21 mouse cellular contexts compared by ENCODE assay signal in genomic region chr9:120568917-120569316, GRCm38 (mm10). TPM values are rescaled to one million over a fixed set of nuclear protein-coding genes. Genes with fewer than 3 reads are reported as not detected.
DNase-seq lines count a peak whose midpoint lies in the region; ATAC-seq and TF ChIP-seq lines count a peak whose summit lies in the region.
"Had no signal": no experiment of that assay in that cellular context is flagged by ENCODE, and none has a peak within 500 bp of the region (broad histone marks: within the 10 kb centered on the region; RNA-seq: fewer than 3 reads in every experiment).

No protein-coding gene starts in this region.

- no peak for DNase-seq in heart, postnatal 36 days
- DNase-seq in MEL (ENCODE audit: low read depth, low spot score), result peak; percentile 84
- peak; percentile 41 for DNase-seq in induced T-regulatory cell, adult 2 months (ENCODE audit: low read depth)
- DNase-seq in liver, postnatal 0 days, result peak; percentile 35
- DNase-seq in lung, adult 2 months, result no peak
- no peak for DNase-seq in ovary, postnatal 14 days (ENCODE audit: low spot score)
- DNase-seq in kidney, postnatal 10 days, result no peak
- DNase-seq: cerebellum, adult 9-11 months; kidney, adult 2 months; kidney, postnatal 25 days; right cerebral cortex, postnatal 4 days; thymus, adult 18-20 months had no signal

- WGBS in heart, embryonic 11.5 days (ENCODE audit: insufficient replicate concordance), result 42% methylated on average over 2 of the region's 2 CpGs
- 50% methylated on average over 2 of the region's 2 CpGs for WGBS in liver, postnatal 0 days (ENCODE audit: insufficient replicate concordance)
- 48% methylated on average over 2 of the region's 2 CpGs for WGBS in lung, adult 2 months

- H3K36me3 ChIP-seq in heart, embryonic 11.5 days (ENCODE audit: control insufficient read depth, insufficient read depth, low read length), result 0 out of 2 replicates have a peak, but pooled peaks cover 5% of the 10 kb centered on the region
- H3K36me3 ChIP-seq in MEL (ENCODE audit: control insufficient read depth in 1 of 2, insufficient read depth in 2 of 2, low read length in 2 of 2), result peaks cover 3 to 17% of the 10 kb centered on the region in 2 experiments
- peaks cover 13% of the 10 kb centered on the region for H3K36me3 ChIP-seq in liver, postnatal 0 days (replicated peaks; ENCODE audit: insufficient read depth, low read length)

- intact Hi-C loops in heart, postnatal 36 days (cut with DNase I), result loop anchor here (5.0 kb wide), 1 partner anchor 137 kb away; no protein-coding TSS in a partner anchor

- no peak overlapping the region for H3K9ac ChIP-seq in heart, embryonic 11.5 days (ENCODE audit: low read depth, low read length)
- H3K9ac ChIP-seq in MEL (ENCODE audit: control insufficient read depth, low read depth, low read length, poor library complexity, severe bottlenecking), result no peak overlapping the region
- no peak overlapping the region for H3K9ac ChIP-seq in liver, postnatal 0 days (replicated peaks)
- H3K9ac ChIP-seq: limb, embryonic 13.5 days; neural tube, embryonic 15.5 days had no signal

- H3K4me3 ChIP-seq in heart, embryonic 11.5 days (ENCODE audit: low read depth, low read length), result no peak overlapping the region
- no peak overlapping the region for H3K4me3 ChIP-seq in MEL (ENCODE audit: control insufficient read depth in 1 of 2, insufficient read depth in 1 of 2, low read depth in 2 of 2, low read length in 2 of 2)
- H3K4me3 ChIP-seq in liver, postnatal 0 days (ENCODE audit: low read depth, low read length), result no peak overlapping the region
- H3K4me3 ChIP-seq in lung, adult 2 months (replicated peaks; ENCODE audit: extremely low read depth, low read depth, low read length), result no peak overlapping the region
- H3K4me3 ChIP-seq: limb, embryonic 13.5 days; neural tube, embryonic 15.5 days had no signal

- ATAC-seq in heart, embryonic 11.5 days (replicated peaks; ENCODE audit: insufficient number of reproducible peaks, low FRiP score, low TSS enrichment), result peak; percentile 79
- peak; percentile 34 for ATAC-seq in liver, postnatal 0 days
- ATAC-seq: hindbrain, postnatal 0 days; lung, postnatal 0 days had no signal

- 0 out of 2 replicates have a peak overlapping the region, but pooled peaks have one; percentile 6 for H3K4me2 ChIP-seq in heart, embryonic 11.5 days
- H3K4me2 ChIP-seq in liver, postnatal 0 days (ENCODE audit: low read depth, low read length), result no peak overlapping the region
- H3K4me2 ChIP-seq: limb, embryonic 13.5 days; midbrain, embryonic 11.5 days; neural tube, embryonic 15.5 days had no signal

- no peak for TF ChIP-seq POLR2A in MEL (IDR thresholded peaks at IDR 0.05; ENCODE audit: control insufficient read depth in 1 of 2, insufficient read depth in 1 of 2, low read depth in 1 of 2, low read length in 2 of 2, poor library complexity in 1 of 2)
- TF ChIP-seq POLR2A in lung, adult 2 months (IDR thresholded peaks at IDR 0.05; ENCODE audit: borderline replicate concordance, extremely low read depth, low read depth, low read length), result no peak

- TF ChIP-seq CTCF in MEL (IDR thresholded peaks at IDR 0.05 in 2 of 3, conservative IDR thresholded peaks at IDR 0.05 in 1 of 3; ENCODE audit: control insufficient read depth in 1 of 3, insufficient read depth in 1 of 3, low read depth in 2 of 3, low read length in 3 of 3, poor library complexity in 1 of 3, severe bottlenecking in 1 of 3), result no peak
- TF ChIP-seq CTCF in liver, postnatal 0 days (IDR thresholded peaks at IDR 0.05; ENCODE audit: low read depth), result no peak
- no peak for TF ChIP-seq CTCF in lung, adult 2 months (IDR thresholded peaks at IDR 0.05; ENCODE audit: insufficient read depth, low read length)

- no peaks in the 10 kb centered on the region for H3K9me3 ChIP-seq in heart, embryonic 11.5 days (replicated peaks; ENCODE audit: control insufficient read depth, low read length)
- H3K9me3 ChIP-seq in MEL (replicated peaks; ENCODE audit: insufficient read depth, low read length), result no peaks in the 10 kb centered on the region
- H3K9me3 ChIP-seq in liver, postnatal 0 days (ENCODE audit: low read length), result no peaks in the 10 kb centered on the region
- H3K9me3 ChIP-seq: limb, embryonic 13.5 days; neural tube, embryonic 15.5 days had no signal

- H3K4me1 ChIP-seq in heart, embryonic 11.5 days (ENCODE audit: control insufficient read depth, insufficient read depth, low read length), result peaks cover 12% of the 10 kb centered on the region
- H3K4me1 ChIP-seq in MEL (ENCODE audit: control insufficient read depth in 1 of 2, insufficient read depth in 2 of 2, low read length in 2 of 2), result peaks cover 3 to 23% of the 10 kb centered on the region in 2 experiments; a peak in 3 of 4 replicates
- H3K4me1 ChIP-seq in liver, postnatal 0 days (ENCODE audit: insufficient read depth), result peaks cover 16% of the 10 kb centered on the region
- H3K4me1 ChIP-seq in lung, adult 2 months (ENCODE audit: control insufficient read depth, insufficient read depth, low read length), result peaks cover 4% of the 10 kb centered on the region

- peaks cover 23% of the 10 kb centered on the region for H3K79me2 ChIP-seq in MEL (ENCODE audit: control insufficient read depth, insufficient read depth, low read length, poor library complexity)

- H3K27me3 ChIP-seq in heart, embryonic 11.5 days (ENCODE audit: control insufficient read depth, insufficient read depth, low read length), result no peaks in the 10 kb centered on the region
- H3K27me3 ChIP-seq in MEL (ENCODE audit: control insufficient read depth in 1 of 2, insufficient read depth in 2 of 2, low read length in 2 of 2), result no peaks in the 10 kb centered on the region
- no peaks in the 10 kb centered on the region for H3K27me3 ChIP-seq in liver, postnatal 0 days (ENCODE audit: insufficient read depth, low read length)
- H3K27me3 ChIP-seq: limb, embryonic 13.5 days; neural tube, embryonic 15.5 days had no signal

- H3K27ac ChIP-seq in heart, embryonic 11.5 days (ENCODE audit: low read depth, low read length), result peak overlapping the region; percentile 76
- H3K27ac ChIP-seq in MEL (ENCODE audit: control insufficient read depth, low read depth, low read length), result peak overlapping the region; percentile 24; the same call in 1 of the 2 replicates
- peak overlapping the region; percentile 24; the same call in 1 of the 2 replicates for H3K27ac ChIP-seq in liver, postnatal 0 days (ENCODE audit: low read depth)
- H3K27ac ChIP-seq: hindbrain, postnatal 0 days; limb, embryonic 13.5 days; neural tube, embryonic 15.5 days had no signal

- TF ChIP-seq EP300 in MEL (IDR thresholded peaks at IDR 0.05; ENCODE audit: low read depth in 1 of 2, low read length in 2 of 2), result peak; percentile 75 to 89
- peak; percentile 93 for TF ChIP-seq EP300 in liver, postnatal 0 days (IDR thresholded peaks at IDR 0.05; ENCODE audit: low read depth)

- no peak for TF ChIP-seq RAD21 in MEL (IDR thresholded peaks at IDR 0.05; ENCODE audit: low read depth, low read length)

TF ChIP-seq in MEL, 35 proteins besides CTCF, POLR2A, EP300 and RAD21:
- peak; percentile 64 for TF ChIP-seq ETS1 (IDR thresholded peaks at IDR 0.05; ENCODE audit: low read depth, low read length)
- TF ChIP-seq TBP (IDR thresholded peaks at IDR 0.05; ENCODE audit: low read depth, low read length), result no peak
- TF ChIP-seq TCF12 (IDR thresholded peaks at IDR 0.05; ENCODE audit: low read depth, low read length), result peak; percentile 91
- peak; percentile 81 for TF ChIP-seq TAL1 (IDR thresholded peaks at IDR 0.05; ENCODE audit: low read length)
- no peak for TF ChIP-seq ELF1 (IDR thresholded peaks at IDR 0.05; ENCODE audit: low read depth, low read length)
- no peak for TF ChIP-seq POLR2AphosphoS5 (IDR thresholded peaks at IDR 0.05; ENCODE audit: borderline replicate concordance, low read depth, low read length)
- no peak for TF ChIP-seq MYC (IDR thresholded peaks at IDR 0.05; ENCODE audit: low read depth, low read length)
- no peak for TF ChIP-seq SMC3 (IDR thresholded peaks at IDR 0.05; ENCODE audit: low read depth, low read length)
- TF ChIP-seq USF1 (IDR thresholded peaks at IDR 0.05; ENCODE audit: low read depth, low read length), result no peak
- TF ChIP-seq GATA1 (IDR thresholded peaks at IDR 0.05; ENCODE audit: low read depth, low read length), result peak; percentile 92
- TF ChIP-seq CHD1 (IDR thresholded peaks at IDR 0.05; ENCODE audit: low read depth, low read length), result no peak
- no peak for TF ChIP-seq NRF1 (IDR thresholded peaks at IDR 0.05; ENCODE audit: insufficient read depth, low read depth, low read length, poor library complexity, severe bottlenecking)
- TF ChIP-seq MAFK (IDR thresholded peaks at IDR 0.05; ENCODE audit: borderline replicate concordance, low read depth, low read length), result peak; percentile 53; the same call in 1 of the 2 replicates
- peak; percentile 99 for TF ChIP-seq RCOR1 (IDR thresholded peaks at IDR 0.05; ENCODE audit: low read depth, low read length)
TF ChIP-seq in MEL: peak in this region for 6.

RNA-seq across cellular contexts. Expression of gene Rpl14, which starts 2.3 kb away (rescaled TPM):
- 644 and 729 TPM in 2 replicates for polyA plus RNA-seq in heart, embryonic 11.5 days (2014; fragmentation: Nextera tagmentation; extraction: Ambion mirVana)
- 100 to 1,000 TPM; 283 to 295 TPM for total RNA-seq in heart, postnatal 36 days (2021)
- total RNA-seq in MEL (2012; rRNA removed), result 1,524 and 1,607 TPM in 2 replicates
- polyA plus RNA-seq in MEL (2012; ENCODE audit: insufficient read depth in 1 of 2, insufficient read length in 2 of 2, low read depth in 1 of 2, low replicate concordance in 2 of 2, missing spikeins in 1 of 2), result 100 to 1,000 TPM in 1 of 2 experiments, not detected in 1; 502 TPM
- polyA plus RNA-seq in liver, postnatal 0 days (2015; fragmentation: Nextera tagmentation; extraction: Ambion mirVana), result 422 and 441 TPM in 2 replicates
- 319 and 344 TPM in 2 replicates for polyA plus RNA-seq in lung, adult 2 months (2012; rRNA removed)

RNA-seq across cellular contexts. Expression of gene Entpd3, which starts 29.3 kb away (rescaled TPM):
- polyA plus RNA-seq in heart, embryonic 11.5 days (2014; fragmentation: Nextera tagmentation; extraction: Ambion mirVana), result 0.20 and 0.66 TPM in 2 replicates
- not detected for total RNA-seq in heart, postnatal 36 days (2021)
- total RNA-seq in MEL (2012; rRNA removed), result not detected in 2 replicates
- under 1 TPM in 1 of 2 experiments, not detected in 1; 0.03 TPM for polyA plus RNA-seq in MEL (2012; ENCODE audit: insufficient read depth in 1 of 2, insufficient read length in 2 of 2, low read depth in 1 of 2, low replicate concordance in 2 of 2, missing spikeins in 1 of 2)
- 0.05 TPM in 1 of 2 replicates, not detected in the other for polyA plus RNA-seq in liver, postnatal 0 days (2015; fragmentation: Nextera tagmentation; extraction: Ambion mirVana)
- 3.7 and 5.7 TPM in 2 replicates for polyA plus RNA-seq in lung, adult 2 months (2012; rRNA removed)
- total RNA-seq: gastrocnemius, adult 8-10 months; hematopoietic stem cell, adult 5-6 weeks had no signal
- polyA plus RNA-seq: heart, embryonic 14.5 days had no signal

Comparison
In these comparisons a context has a peak if more than half of its experiments do, and no peak if none do; other contexts are left out.
1. H3K27ac ChIP-seq: peak in every context shown above with its lines; median percentile 76 in heart, embryonic 11.5 days; 24 in MEL; 24 in liver, postnatal 0 days.
2. DNase-seq: peak in MEL (single experiment), induced T-regulatory cell, adult 2 months (single experiment) and liver, postnatal 0 days (single experiment); none in heart, postnatal 36 days (0 of 2), lung, adult 2 months (single experiment), ovary, postnatal 14 days (single experiment) and kidney, postnatal 10 days (single experiment).